Mouse (Mus musculus): Measurements from ENCODE around the gene Ttpal. TPM values are rescaled to one million over a fixed set of nuclear protein-coding genes. Genes with fewer than 3 reads are reported as not detected.

The Ttpal gene
- polyA plus RNA-seq, 1 experiment from 2014 or later, result 19.4 TPM

DNA sequence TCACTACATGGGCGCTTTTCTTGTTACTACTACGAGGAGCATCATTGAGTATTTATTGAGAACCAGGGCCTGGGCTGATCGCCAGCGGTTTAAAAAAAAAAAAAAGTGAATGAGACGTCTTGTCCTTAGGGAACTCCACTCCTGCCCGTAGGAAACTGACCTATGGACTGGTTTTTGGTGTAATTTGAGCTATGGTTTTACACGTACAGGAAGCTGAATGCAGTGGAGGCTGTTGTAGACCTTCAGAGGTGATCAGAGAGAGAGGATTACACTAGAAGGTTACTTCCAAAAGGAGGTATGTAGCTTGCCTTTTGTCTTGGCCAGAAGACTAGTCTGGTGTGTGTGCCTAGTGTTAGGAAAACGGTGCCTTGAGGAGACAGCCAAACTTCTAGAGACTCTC is 56.8 kb downstream of the Ttpal start:
- ChIA-PET CTCF (interaction anchor here (0.9 to 3.8 kb wide), 6 partner anchors 13 to 48 kb away, joined by 3 to 15 read pairs (median 4); no protein-coding TSS in a partner anchor), POLR2A (interaction anchor here (0.8 kb wide), 1 partner anchor 9 kb away, joined by 3 read pairs; no protein-coding TSS in a partner anchor)
- TF ChIP-seq CTCF (IDR thresholded peaks at IDR 0.05), result no peak
- no peaks in the 10 kb centered on the region for H3K27me3 ChIP-seq
- DNase-seq (ENCODE audit: low read depth, low spot score), result no peak
- ATAC-seq, result no peak
- in situ Hi-C loops (cut with MboI; ENCODE audit: low pct_unique_long_range_greater_than_20kb), result no loop called here

DNA sequence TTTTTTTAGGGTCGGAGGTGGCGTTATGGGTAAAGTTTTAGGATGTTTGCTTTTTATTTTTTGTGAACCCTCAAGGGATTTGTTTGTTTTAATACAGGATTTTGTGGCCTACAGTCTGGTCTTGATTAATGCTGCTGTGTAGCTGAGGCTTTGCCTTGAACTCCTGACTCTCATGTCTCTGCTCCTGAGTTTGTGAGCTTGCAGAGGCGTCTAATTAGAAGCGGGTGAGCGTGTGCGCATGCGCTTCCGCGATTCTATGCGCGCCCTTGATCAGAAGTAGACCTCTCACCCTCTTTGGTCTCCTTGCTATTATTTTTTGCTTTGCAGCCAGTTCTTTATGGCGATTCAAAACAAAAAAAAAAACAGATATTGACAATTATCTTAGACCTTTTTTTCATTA is 57.3 kb downstream of the Ttpal start:
- ChIA-PET CTCF (interaction anchor here (1.4 to 3.8 kb wide), 4 partner anchors 14 to 28 kb away, joined by 4 to 15 read pairs (median 8); no protein-coding TSS in a partner anchor), POLR2A (interaction anchor here (1.9 kb wide), 1 partner anchor 14 kb away, joined by 4 read pairs; the partner anchor contains the start of gene Serinc3)
- no peak for ATAC-seq
- no peak for DNase-seq (ENCODE audit: low read depth, low spot score)
- no peak for TF ChIP-seq CTCF (IDR thresholded peaks at IDR 0.05)
- H3K27me3 ChIP-seq, result no peaks in the 10 kb centered on the region
- in situ Hi-C loops (cut with MboI; ENCODE audit: low pct_unique_long_range_greater_than_20kb), result no loop called here

DNA sequence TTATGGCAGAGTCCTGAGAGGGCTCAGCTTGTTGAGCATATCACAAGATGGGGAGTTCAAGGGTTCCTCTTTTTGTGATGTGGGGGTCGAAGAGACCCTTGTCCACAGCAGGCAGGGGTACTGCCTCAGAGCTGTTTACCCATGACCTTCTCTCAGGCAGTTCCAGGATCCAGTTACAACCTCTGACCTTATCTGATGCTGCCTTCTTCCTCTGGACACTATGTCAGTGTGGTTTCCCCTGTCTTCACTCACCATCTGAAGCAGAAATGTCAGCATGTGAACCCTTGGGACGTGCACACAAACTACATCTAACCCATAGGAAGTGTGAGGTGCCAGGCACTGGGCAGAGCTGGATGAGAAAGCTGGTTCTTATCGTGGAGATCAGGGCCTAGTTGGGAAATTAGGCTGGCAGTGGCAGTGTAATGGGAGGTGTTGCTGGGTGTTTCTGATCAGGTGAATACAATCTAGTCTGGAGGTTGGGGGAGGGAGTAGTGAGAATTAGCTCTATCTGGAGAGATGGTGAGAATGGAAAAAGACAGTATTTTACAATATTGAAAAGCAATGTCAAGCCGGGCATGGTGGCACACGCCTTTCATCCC is 58.1 kb downstream of the Ttpal start:
- no peak for ATAC-seq

DNA sequence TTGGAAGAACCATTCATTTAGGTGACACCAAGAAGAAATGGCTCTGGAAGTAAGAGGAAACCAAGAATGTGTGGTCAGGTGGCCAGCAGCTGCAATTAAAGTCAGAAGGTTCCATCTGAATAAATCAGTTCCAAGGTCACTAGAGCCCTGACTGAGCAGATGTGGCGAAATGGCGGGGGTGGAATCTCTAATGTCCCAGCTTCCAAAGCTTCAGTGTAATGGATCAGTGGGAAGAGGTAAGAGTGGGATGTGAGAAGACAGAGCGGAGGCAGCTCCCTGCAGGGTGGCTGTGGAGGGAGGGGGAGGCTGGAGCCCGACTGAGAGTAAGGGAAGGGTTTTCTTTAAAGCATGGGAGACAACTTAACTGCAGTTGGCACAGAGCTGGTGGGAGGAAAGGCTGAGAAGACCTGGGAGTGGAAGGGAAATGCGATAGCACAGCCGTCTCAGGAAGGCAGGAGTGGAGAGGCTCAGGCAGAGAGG is 59.3 kb downstream of the Ttpal start:
- ATAC-seq (no peak), DNase-seq (ENCODE audit: low read depth, low spot score) (no peak)
- no peaks in the 10 kb centered on the region for H3K27me3 ChIP-seq
- CTCF ChIA-PET, result interaction anchor here (3.8 kb wide), 1 partner anchor 13 kb away, joined by 15 read pairs; no protein-coding TSS in a partner anchor
- POLR2A ChIA-PET, result interaction anchor here (1.9 kb wide), 1 partner anchor 16 kb away, joined by 4 read pairs; the partner anchor contains the start of gene Serinc3
- no peak for TF ChIP-seq CTCF (IDR thresholded peaks at IDR 0.05)
- in situ Hi-C loops (cut with MboI; ENCODE audit: low pct_unique_long_range_greater_than_20kb), result loop anchor here (5.0 kb wide), 1 partner anchor 56 kb away; no protein-coding TSS in a partner anchor

More for the DNA sequence above, 58.1 kb downstream of the Ttpal start:
- CTCF ChIA-PET, result interaction anchor here (0.6 to 3.8 kb wide), 4 partner anchors 14 to 61 kb away, joined by 3 to 15 read pairs (median 7); no protein-coding TSS in a partner anchor
- H3K27me3 ChIP-seq, result no peaks in the 10 kb centered on the region
- in situ Hi-C loops (cut with MboI; ENCODE audit: low pct_unique_long_range_greater_than_20kb), result loop anchor here (5.0 kb wide), 1 partner anchor 57 kb away; no protein-coding TSS in a partner anchor
- POLR2A ChIA-PET, result interaction anchor here (1.9 kb wide), 1 partner anchor 15 kb away, joined by 4 read pairs; the partner anchor contains the start of gene Serinc3
- no peak for DNase-seq (ENCODE audit: low read depth, low spot score)
- TF ChIP-seq CTCF (IDR thresholded peaks at IDR 0.05), result no peak

DNA sequence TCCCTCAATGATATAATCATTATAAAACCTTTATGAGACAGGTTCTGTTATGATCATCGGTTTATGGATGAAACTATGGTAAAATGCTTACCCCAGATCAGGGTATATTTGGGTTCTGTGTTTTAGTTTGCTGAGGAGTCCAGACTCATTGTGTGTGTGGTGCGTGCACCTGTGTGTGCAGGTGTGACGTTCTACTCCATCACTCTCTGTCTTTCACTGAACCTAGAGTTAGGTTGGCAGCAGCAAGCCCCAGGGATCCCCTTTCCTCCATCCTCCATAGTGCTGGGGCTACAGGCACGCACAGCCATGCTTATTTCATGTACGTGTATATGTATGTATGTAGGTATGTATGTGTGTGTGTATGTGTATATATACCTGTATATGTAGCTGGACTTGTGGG is 60.0 kb downstream of the Ttpal start:
- in situ Hi-C loops (cut with MboI; ENCODE audit: low pct_unique_long_range_greater_than_20kb), result loop anchor here (5.0 kb wide), 1 partner anchor 55 kb away; no protein-coding TSS in a partner anchor

DNA sequence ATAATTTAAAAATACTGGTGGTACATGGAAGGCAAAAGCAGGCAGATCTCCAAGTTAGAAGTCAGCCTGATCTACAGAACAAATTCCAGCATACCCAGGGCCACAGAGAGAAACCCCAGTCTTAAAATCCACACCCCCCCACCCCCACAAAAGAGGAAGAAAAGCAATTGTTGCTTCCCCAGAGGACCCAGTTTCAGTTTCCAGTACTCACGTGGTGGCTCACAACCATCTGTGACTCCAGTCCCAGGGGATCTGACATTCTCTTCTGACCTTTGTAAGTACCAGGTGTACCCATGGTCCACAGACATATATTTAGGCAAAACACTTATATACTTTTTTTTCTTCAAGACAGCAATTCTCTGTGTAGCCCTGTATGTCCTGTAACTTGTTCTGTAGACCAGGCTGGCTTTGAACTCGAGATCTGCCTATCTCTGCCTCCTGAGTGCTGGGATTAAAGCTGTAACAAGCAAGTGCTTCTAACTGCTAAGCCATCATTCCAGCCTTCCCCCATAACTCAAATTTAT is 60.6 kb downstream of the Ttpal start:
- in situ Hi-C loops (cut with MboI; ENCODE audit: low pct_unique_long_range_greater_than_20kb), result loop anchor here (5.0 kb wide), 1 partner anchor 55 kb away; no protein-coding TSS in a partner anchor
- no peak for TF ChIP-seq CTCF (IDR thresholded peaks at IDR 0.05)
- POLR2A ChIA-PET, result no interaction called here
- CTCF ChIA-PET, result no interaction called here
- DNase-seq (ENCODE audit: low read depth, low spot score) (no peak), ATAC-seq (no peak)
- no peaks in the 10 kb centered on the region for H3K27me3 ChIP-seq

More for the DNA sequence above, 60.0 kb downstream of the Ttpal start:
- POLR2A ChIA-PET, result no interaction called here
- DNase-seq (ENCODE audit: low read depth, low spot score) (no peak), ATAC-seq (no peak)
- no peaks in the 10 kb centered on the region for H3K27me3 ChIP-seq
- TF ChIP-seq CTCF (IDR thresholded peaks at IDR 0.05), result no peak
- CTCF ChIA-PET, result no interaction called here

DNA sequence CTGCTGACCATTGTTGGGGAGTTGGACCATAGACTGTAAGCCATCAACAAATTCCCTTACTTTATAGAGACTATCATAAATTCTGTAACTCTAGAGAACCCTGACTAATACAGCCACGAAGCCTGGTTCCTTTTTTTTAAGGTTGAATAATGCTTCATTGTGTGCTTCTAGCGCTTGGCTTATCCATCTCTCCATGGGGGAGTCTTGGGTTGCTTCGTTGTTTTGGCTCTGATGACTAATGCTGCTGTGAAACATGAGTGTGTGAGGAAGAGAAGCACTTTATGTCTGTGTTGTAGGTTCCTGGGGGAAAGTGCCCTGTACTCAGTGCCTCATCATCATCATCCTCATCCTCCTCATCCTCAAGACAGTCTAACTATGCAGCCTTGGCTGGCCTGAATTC is 61.8 kb downstream of the Ttpal start:
- ChIA-PET POLR2A (no interaction called here), CTCF (no interaction called here)
- in situ Hi-C loops (cut with MboI; ENCODE audit: low pct_unique_long_range_greater_than_20kb), result loop anchor here (5.0 kb wide), 1 partner anchor 53 kb away; no protein-coding TSS in a partner anchor
- DNase-seq (ENCODE audit: low read depth, low spot score), result no peak
- no peak for TF ChIP-seq CTCF (IDR thresholded peaks at IDR 0.05)
- H3K27me3 ChIP-seq, result no peaks in the 10 kb centered on the region
- ATAC-seq, result peak; percentile 51

DNA sequence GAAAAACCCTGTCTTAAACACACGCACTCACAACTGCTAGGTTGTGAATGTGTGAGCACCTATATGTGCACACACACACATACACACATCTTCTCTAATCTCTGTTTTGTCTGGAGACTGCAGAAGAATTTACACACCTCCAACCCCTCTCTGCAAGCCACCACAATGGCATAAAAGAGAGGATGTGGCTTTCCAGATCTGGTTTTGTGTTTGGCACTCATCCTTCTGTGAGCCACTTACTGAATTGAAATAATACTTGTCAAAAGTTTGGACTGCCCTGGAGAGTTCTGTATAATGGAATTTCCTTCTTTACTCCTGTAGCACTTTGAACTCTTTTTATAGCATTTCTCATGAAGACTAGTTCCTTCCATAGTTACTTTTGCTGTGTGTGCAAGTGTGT is 64.9 kb downstream of the Ttpal start:
- DNase-seq (ENCODE audit: low read depth, low spot score), result no peak
- CTCF ChIA-PET, result interaction anchor here (0.8 kb wide), 1 partner anchor 52 kb away, joined by 4 read pairs; no protein-coding TSS in a partner anchor
- ATAC-seq, result no peak
- TF ChIP-seq CTCF (IDR thresholded peaks at IDR 0.05), result no peak
- POLR2A ChIA-PET, result no interaction called here
- in situ Hi-C loops (cut with MboI; ENCODE audit: low pct_unique_long_range_greater_than_20kb), result no loop called here
- H3K27me3 ChIP-seq, result no peaks in the 10 kb centered on the region

Other genes starting within 250 kb of the Ttpal start
- gene Jph2, start 204.3 kb upstream of the Ttpal start, polyA plus RNA-seq (2021), result 0.28 TPM
- gene Oser1, start 177.6 kb upstream of the Ttpal start, polyA plus RNA-seq (2021), result 39.0 TPM
- 0.21 TPM for gene Gdap1l1, start 163.8 kb upstream of the Ttpal start, polyA plus RNA-seq (2021)
- 11.7 TPM for gene Fitm2, start 129.7 kb upstream of the Ttpal start, polyA plus RNA-seq (2021)
- gene R3hdml, start 110.0 kb upstream of the Ttpal start, polyA plus RNA-seq (2021), result not detected
- gene Hnf4a, start 95.5 kb upstream of the Ttpal start, polyA plus RNA-seq (2021), result 0.19 TPM
- 238 TPM for gene Serinc3, start 42.8 kb downstream of the Ttpal start, polyA plus RNA-seq (2021)
- 87.0 TPM for gene Pkig, start 56.1 kb downstream of the Ttpal start, polyA plus RNA-seq (2021)
- 4.0 TPM for gene Ada, start 147.9 kb downstream of the Ttpal start, polyA plus RNA-seq (2021)
- gene Ccn5, start 218.5 kb downstream of the Ttpal start, polyA plus RNA-seq (2021), result 143 TPM

All from Patski (cell line).